Mouse (Mus musculus) midbrain, embryonic 10.5 days (tissue): ENCODE results near the gene Zfp335. TPM values are rescaled to one million over a fixed set of nuclear protein-coding genes. Genes with fewer than 3 reads are reported as not detected.
"Not testable (repeated sequence)": the region's sequence is repeated elsewhere in the genome, so short reads cannot be mapped to it uniquely, and the experiment has no call there.

ENCODE experiments used
- DNase-seq: peaks from one replicate; pipeline ENCODE4 v3.0.0-alpha.2; 2017; ENCODE audit warnings: low spot score
- H3K27ac ChIP-seq: fragments of 300-500 bp; sonication (generic); replicated peaks from 2 replicates; pipeline ENCODE4 v1.5.1; 2016; ENCODE audit warnings: mild to moderate bottlenecking
- H3K27me3 ChIP-seq: fragments of 300-500 bp; sonication (generic); 2 replicates; pipeline ENCODE4 v1.6.1; 2016; ENCODE audit warnings: low read depth, mild to moderate bottlenecking; ENCODE audit not compliant: poor library complexity, severe bottlenecking
- H3K36me3 ChIP-seq: fragments of 300-500 bp; sonication (generic); 2 replicates; pipeline ENCODE4 v1.6.1; 2016; ENCODE audit warnings: mild to moderate bottlenecking, moderate library complexity
- H3K4me1 ChIP-seq: fragments of 300-500 bp; sonication (generic); 2 replicates; pipeline ENCODE4 v1.6.1; 2016
- H3K4me3 ChIP-seq: fragments of 300-500 bp; sonication (generic); 2 replicates; pipeline ENCODE4 v1.5.1; 2016; ENCODE audit warnings: mild to moderate bottlenecking, moderate library complexity
- H3K9me3 ChIP-seq: fragments of 300-500 bp; sonication (generic); replicated peaks from 2 replicates; pipeline ENCODE4 v1.6.1; 2016; ENCODE audit warnings: mild to moderate bottlenecking
- WGBS: fragments of 180-500 bp; shearing (Covaris S2); methylation state at CpG from one replicate; pipeline ENCODE4 v1.1.7; 2016; 5-methylcytosine and 5-hydroxymethylcytosine counted together
- polyA plus RNA-seq: library from polyadenylated mRNA; unstranded; fragments of >200 nt; fragmentation: Nextera tagmentation; extraction: Ambion mirVana; gene quantifications from 2 replicates; pipeline ENCODE4 v1.2.1, GENCODE M21; 2016

The Zfp335 gene
- polyA plus RNA-seq, 1 experiment from 2014 or later = 14.1 TPM

DNA sequence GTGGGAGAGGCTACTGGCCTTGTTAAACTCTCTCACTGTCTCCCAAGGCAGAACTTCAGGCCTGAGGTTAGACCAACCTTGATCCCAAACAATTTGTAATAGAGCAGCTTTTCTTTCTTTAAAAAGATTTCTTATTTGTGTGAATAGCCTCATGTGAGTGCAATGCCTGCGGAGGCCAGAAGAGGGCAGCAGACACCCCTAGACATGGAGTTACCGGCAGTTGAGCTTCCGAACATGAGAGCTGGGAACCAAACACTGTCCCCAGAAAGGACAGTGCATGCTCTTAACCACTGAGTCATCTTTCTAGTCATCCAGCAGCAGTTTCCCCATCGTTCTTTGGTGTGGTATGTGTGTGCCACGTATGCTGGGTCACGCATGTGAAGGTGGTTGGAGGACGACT, 44.0 kb downstream of the Zfp335 start:
- H3K27me3 ChIP-seq = no peaks in the 10 kb centered on the region
- DNase-seq = no peak
- no peak overlapping the region for H3K4me3 ChIP-seq
- whole genome bisulfite sequencing = 90% methylated on average over 7 of the region's 7 CpGs
- H3K4me1 ChIP-seq = peaks cover 8% of the 10 kb centered on the region; the same call in 1 of the 2 replicates
- no peaks in the 10 kb centered on the region for H3K36me3 ChIP-seq
- no peak overlapping the region for H3K27ac ChIP-seq
- H3K9me3 ChIP-seq = peaks cover 6% of the 10 kb centered on the region; the same call in 1 of the 2 replicates

GRCm38 (mm10) chr2:164866741-164867551, 44.6 kb downstream of the Zfp335 start:
- Histone ChIP-seq H3K4me3 (no peak overlapping the region), H3K9me3 (peaks cover 6% of the 10 kb centered on the region; the same call in 1 of the 2 replicates), H3K36me3 (no peaks in the 10 kb centered on the region), H3K4me1 (peaks cover 14% of the 10 kb centered on the region), H3K27ac (no peak overlapping the region), H3K27me3 (no peaks in the 10 kb centered on the region)
- DNase-seq = no peak
- WGBS = 71% methylated on average over 16 of the region's 16 CpGs

DNA sequence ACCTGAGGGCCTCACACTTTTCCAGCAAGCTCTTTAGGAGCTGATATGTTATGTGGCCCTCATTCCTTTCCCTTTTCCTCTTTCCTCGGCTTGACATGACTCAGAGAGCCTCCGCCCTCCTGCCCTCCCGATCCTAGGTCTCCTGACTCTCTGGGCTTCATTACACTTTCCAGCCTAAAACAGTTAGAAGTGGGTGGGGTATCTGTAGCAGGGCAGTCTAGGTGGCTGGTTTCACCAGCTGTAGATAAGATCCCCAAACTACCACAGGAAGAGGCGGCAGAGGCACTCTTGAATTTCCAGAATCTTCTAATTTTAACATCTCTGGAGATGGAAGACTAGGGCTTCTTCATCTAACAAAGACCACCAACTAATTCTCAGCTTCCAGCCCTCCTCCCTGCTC, 47.0 kb downstream of the Zfp335 start:
- H3K27me3 ChIP-seq = peaks cover 5% of the 10 kb centered on the region
- H3K4me1 ChIP-seq = peaks cover 17% of the 10 kb centered on the region
- 80% methylated on average over 4 of the region's 4 CpGs for WGBS
- no peak overlapping the region for H3K4me3 ChIP-seq
- DNase-seq = no peak
- H3K27ac ChIP-seq = no peak overlapping the region
- no peaks in the 10 kb centered on the region for H3K36me3 ChIP-seq
- peaks cover 6% of the 10 kb centered on the region; the same call in 1 of the 2 replicates for H3K9me3 ChIP-seq

DNA sequence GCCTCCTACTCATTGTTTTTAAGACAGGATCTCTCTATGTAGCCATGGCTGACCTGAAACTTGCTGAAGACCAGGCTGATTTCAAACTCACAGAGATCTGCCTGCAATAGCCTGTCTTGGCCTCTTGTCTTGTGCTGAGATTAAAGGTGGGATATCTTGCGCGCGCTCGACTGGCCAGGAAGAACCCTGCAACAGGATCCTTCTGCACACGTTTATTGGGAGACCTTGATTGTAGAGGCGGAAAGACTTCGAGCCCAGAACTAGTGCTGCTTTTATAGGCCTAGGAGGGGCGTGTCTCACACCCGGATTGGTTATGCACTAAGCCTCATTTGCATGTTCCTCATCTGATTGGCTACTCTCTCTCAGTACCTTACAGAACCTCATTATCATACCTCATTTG, 48.1 kb downstream of the Zfp335 start:
- Histone ChIP-seq H3K4me1 (peaks cover 24% of the 10 kb centered on the region), H3K27me3 (peaks cover 16% of the 10 kb centered on the region)
- H3K9me3 ChIP-seq, H3K27ac ChIP-seq, DNase-seq, H3K4me3 ChIP-seq, H3K36me3 ChIP-seq: not testable (repeated sequence)
- WGBS = 90% methylated on average over 9 of the region's 9 CpGs

- peak; percentile 51 for DNase-seq
- Histone ChIP-seq H3K27me3 (peaks cover 27% of the 10 kb centered on the region), H3K4me3 (no peak overlapping the region), H3K36me3 (no peaks in the 10 kb centered on the region), H3K4me1 (peaks cover 34% of the 10 kb centered on the region), H3K27ac (no peak overlapping the region), H3K9me3 (0 out of 2 replicates have a peak, but pooled peaks cover 2% of the 10 kb centered on the region)
- 68% methylated on average over 9 of the region's 9 CpGs for WGBS
Measured at GRCm38 (mm10) chr2:164862179-164862861, 49.2 kb downstream of the Zfp335 start.

- H3K27ac ChIP-seq = no peak overlapping the region
- no peak overlapping the region for H3K4me3 ChIP-seq
Measured at GRCm38 (mm10) chr2:164861094-164861493, 50.5 kb downstream of the Zfp335 start.

GRCm38 (mm10) chr2:164859640-164860432, 51.7 kb downstream of the Zfp335 start:
- no peak for DNase-seq
- peaks cover 49% of the 10 kb centered on the region for H3K27me3 ChIP-seq
- H3K9me3 ChIP-seq = no peaks in the 10 kb centered on the region
- WGBS = 67% methylated on average over 9 of the region's 9 CpGs
- H3K36me3 ChIP-seq = no peaks in the 10 kb centered on the region
- H3K27ac ChIP-seq = no peak overlapping the region
- H3K4me3 ChIP-seq = no peak overlapping the region
- peaks cover 55% of the 10 kb centered on the region for H3K4me1 ChIP-seq

More at GRCm38 (mm10) chr2:164861094-164861493, 50.5 kb downstream of the Zfp335 start:
- Histone ChIP-seq H3K36me3 (no peaks in the 10 kb centered on the region), H3K4me1 (peaks cover 42% of the 10 kb centered on the region), H3K27me3 (peaks cover 39% of the 10 kb centered on the region), H3K9me3 (no peaks in the 10 kb centered on the region)
- WGBS = 82% methylated on average over 4 of the region's 4 CpGs
- DNase-seq = no peak

DNA sequence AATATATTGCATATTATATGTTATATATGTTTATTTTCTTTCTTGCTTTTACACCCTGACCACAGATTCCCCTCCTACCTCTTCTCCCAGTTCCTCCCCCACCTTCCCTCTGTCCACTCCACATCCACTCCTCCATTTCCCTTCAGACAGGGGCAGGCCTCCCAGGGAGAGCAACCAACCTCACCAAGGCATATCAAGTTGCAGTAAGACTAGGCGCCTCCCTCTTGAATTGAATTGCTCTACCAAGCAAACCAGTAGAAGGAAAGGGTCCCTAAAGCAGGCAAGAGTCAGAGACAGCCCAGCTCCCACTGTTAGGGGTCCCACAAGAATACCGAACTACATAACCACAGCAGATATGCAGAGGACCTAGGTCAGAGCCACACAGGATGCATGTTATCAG, 52.4 kb downstream of the Zfp335 start:
- H3K27ac ChIP-seq = no peak overlapping the region
- peaks cover 51% of the 10 kb centered on the region for H3K27me3 ChIP-seq
- H3K4me1 ChIP-seq = peaks cover 57% of the 10 kb centered on the region
- 59% methylated on average over 2 of the region's 2 CpGs for WGBS
- no peaks in the 10 kb centered on the region for H3K9me3 ChIP-seq
- no peak overlapping the region for H3K4me3 ChIP-seq
- H3K36me3 ChIP-seq = peaks cover 5% of the 10 kb centered on the region
- DNase-seq = no peak

DNA sequence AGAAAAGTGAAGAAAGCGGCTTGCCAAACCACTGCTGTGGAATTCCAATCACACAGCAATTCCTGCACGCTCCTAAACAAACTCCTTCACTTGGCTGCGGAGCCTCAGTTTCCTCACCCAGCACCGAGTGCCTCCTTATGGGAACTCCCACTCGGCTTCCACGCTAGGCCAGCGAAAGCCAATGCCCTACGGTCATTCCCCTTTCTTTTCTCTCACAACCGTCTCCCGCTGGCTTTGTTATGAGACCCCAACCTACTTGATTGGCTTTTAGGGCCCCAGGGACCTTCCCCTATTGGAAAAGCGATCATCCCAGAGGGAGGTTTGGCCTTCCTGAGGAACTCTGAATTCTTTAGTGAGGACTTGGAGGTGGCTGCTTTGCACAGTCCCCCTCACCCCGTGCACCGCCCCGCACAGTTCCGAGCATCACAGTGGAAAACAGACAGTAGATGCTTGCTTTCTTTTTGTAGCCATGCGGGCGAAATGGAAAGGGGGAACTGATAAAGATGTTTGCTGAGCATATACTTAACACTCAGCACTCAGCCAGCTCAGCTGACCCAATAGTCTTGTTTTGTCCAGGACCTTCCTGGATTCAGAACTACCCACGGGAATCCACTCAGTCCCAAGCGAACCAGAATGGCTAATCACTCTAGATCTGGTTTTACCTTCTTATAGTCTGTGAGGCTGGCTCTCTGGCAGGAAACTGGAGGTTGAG, 53.6 kb downstream of the Zfp335 start:
- DNase-seq = no peak
- H3K27ac ChIP-seq = peak overlapping the region; percentile 85
- H3K27me3 ChIP-seq = peaks cover 51% of the 10 kb centered on the region
- no peaks in the 10 kb centered on the region for H3K9me3 ChIP-seq
- H3K4me3 ChIP-seq = peak overlapping the region; percentile 75
- peaks cover 16% of the 10 kb centered on the region for H3K36me3 ChIP-seq
- WGBS = 2% methylated on average over 19 of the region's 19 CpGs
- H3K4me1 ChIP-seq = peaks cover 57% of the 10 kb centered on the region

DNA sequence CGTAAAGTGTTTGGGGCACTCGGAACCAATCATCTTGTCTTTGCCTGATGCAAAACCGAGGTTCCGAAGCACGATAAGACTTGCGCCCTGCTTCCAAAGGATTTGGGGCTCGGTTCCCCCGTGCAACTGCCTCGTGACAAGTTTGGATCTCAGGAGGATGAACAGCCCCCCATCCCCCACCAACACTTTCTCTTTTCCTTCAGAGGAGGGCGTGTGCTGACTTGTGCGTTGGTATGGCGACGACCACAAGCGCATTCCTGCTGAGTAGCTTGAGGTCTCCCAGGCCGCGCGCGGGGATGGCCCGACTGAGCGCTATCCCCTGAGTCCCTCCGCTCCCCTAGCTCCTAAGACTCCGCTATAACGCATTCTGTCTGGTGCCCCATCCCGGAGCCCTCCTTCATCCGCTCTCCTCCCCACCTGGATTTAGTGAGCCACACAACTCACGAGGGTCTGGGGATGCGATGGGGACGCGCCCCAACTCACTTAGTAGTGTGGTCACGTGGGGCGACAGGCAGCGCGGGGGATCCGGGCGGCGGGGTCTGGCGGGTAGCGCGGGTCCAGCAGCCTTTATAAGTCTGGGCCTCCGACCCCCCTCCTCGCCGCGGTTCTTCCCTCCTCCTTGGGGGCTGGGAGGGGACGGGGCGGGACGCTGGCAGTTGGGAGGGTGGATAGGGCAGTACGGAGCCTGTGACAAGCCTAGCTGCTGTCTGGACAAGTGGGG, 54.3 kb downstream of the Zfp335 start, which contains the start of gene Pltp:
Pltp (minus strand) TSS at position 611 of the 721 bp plus-strand sequence.
- no peaks in the 10 kb centered on the region for H3K9me3 ChIP-seq
- peaks cover 24% of the 10 kb centered on the region for H3K36me3 ChIP-seq
- DNase-seq = peak; percentile 88
- H3K27ac ChIP-seq = peak within 1 kb of the TSS; percentile 85
- WGBS = under 1% methylated on average over 47 of the region's 47 CpGs
- peaks cover 51% of the 10 kb centered on the region for H3K4me1 ChIP-seq
- peak within 1 kb of the TSS; percentile 75 for H3K4me3 ChIP-seq
- H3K27me3 ChIP-seq = peaks cover 51% of the 10 kb centered on the region

GRCm38 (mm10) chr2:164856309-164857100, 55.1 kb downstream of the Zfp335 start:
- Histone ChIP-seq H3K4me1 (peaks cover 45% of the 10 kb centered on the region), H3K27ac (peak overlapping the region; percentile 85), H3K4me3 (peak overlapping the region; percentile 75), H3K36me3 (peaks cover 31% of the 10 kb centered on the region), H3K9me3 (no peaks in the 10 kb centered on the region), H3K27me3 (peaks cover 51% of the 10 kb centered on the region)
- DNase-seq = peak; percentile 47
- WGBS = 1% methylated on average over 42 of the region's 42 CpGs
